Mouse (Mus musculus): ENCODE measurements around the gene Cdk10.
"Not testable (repeated sequence)": the region's sequence is repeated elsewhere in the genome, so short reads cannot be mapped to it uniquely, and the experiment has no call there.

Gene Cdk10

DNA sequence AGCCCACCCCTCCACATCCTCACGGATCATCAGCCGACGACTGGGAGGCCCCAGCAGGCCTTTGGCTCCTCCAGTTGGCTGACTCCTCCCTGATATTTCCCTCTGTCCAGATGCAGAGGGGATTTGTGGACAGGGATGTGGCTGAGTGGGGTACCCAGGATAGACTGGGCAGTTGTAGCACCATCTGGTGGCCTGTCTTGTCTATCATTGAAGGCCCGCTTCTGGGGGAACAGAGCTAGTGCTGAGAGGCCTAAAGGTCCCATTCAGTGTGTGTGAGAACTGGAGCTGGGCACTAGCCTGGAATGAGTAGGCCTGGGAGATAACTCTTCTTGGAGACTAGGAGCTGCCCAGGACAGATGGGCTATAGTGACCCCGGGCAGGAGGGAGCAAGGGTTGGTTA is 7.1 kb downstream of the Cdk10 start:
- intact Hi-C loops (cut with DNase I) = no loop called here

DNA sequence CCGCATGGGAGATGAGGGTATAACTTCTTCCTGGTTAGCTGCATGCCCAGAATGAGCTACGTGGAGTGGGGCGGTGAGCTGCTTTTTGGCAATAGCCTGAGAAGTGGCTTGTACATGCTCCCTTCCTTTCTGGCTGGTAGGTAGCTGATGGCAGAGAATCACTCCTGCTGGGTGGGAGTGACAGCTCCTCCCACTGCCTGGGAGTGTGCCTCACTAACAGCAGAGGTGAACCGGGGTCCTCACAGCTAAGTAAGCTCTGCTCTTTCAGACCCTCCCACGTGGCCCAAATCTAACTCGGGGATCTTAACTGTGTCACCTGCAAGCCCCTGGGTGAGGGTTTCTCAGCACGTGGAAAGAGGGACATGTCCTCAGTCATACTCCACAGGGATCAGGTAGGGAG is 7.9 kb downstream of the Cdk10 start:
- intact Hi-C loops (cut with DNase I) = no loop called here

DNA sequence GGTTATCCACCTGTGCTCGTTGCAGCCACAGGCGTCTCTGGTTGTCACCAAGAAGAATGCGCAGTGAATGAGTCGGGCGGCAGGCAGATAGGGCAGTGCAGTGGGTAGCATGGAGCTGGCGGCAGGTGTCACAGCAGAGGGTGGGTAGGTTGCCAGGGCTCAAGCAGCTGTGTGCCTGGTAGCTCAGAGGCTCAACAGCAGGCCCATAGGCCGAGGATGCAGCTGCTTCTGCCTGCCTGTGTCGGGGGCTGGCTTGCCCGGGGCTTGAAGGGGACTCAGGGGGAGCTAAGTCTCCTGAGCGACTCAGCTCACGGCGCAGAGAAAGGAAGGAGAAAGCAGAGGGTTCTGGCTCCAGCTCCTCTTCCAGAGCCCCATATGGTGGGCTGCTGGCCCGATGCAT is 8.7 kb downstream of the Cdk10 start:
- intact Hi-C loops (cut with DNase I) = no loop called here

DNA sequence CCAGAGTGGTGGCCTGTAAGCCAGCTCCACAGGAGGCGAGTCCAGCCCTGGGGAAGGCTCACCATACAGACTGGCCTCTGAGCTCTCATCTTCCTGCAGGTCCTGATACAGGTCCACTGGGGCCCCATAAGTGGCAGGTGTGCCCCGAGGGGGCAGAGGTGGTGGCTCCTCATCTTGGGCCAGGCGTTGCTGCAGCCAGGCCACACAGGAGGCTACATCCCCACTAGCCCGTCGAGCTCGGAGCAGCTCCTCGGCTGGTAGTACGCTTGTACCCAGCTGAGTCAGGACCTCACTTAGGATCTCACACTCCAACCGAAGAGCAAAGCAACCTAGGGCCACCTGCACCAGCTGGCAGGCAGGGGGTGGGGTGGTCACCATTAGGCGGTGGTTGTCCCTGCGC is 9.1 kb downstream of the Cdk10 start:
- intact Hi-C loops (cut with DNase I) = no loop called here

DNA sequence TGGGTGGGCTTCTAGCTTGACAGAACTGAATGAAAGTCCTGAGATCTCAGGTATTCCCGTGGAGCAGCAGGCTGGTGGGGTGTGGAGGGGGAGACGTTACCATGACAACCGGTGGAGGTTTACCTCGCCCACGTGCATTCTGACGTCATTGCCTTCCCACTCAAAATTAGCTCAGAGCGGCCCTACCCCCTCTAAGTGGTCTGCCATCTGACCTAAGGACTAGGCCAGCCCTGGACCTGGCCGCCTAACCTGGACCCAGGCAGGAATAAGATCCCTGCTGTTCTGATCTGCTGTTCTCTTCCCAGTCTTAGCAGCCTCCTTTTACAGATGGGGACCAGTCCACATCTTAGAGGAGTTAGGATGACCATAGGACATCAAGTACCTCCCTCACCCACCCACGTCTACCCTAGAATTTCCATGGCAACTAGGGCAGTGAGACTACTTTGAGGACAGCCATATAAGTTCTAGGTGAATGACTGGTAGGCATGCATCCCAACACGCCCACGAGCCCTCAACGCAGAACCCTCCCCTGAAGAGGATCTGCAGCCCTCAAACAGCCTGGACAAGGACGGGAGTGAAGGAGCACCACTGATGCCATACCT is 10.4 kb downstream of the Cdk10 start:
- intact Hi-C loops (cut with DNase I) = no loop called here

DNA sequence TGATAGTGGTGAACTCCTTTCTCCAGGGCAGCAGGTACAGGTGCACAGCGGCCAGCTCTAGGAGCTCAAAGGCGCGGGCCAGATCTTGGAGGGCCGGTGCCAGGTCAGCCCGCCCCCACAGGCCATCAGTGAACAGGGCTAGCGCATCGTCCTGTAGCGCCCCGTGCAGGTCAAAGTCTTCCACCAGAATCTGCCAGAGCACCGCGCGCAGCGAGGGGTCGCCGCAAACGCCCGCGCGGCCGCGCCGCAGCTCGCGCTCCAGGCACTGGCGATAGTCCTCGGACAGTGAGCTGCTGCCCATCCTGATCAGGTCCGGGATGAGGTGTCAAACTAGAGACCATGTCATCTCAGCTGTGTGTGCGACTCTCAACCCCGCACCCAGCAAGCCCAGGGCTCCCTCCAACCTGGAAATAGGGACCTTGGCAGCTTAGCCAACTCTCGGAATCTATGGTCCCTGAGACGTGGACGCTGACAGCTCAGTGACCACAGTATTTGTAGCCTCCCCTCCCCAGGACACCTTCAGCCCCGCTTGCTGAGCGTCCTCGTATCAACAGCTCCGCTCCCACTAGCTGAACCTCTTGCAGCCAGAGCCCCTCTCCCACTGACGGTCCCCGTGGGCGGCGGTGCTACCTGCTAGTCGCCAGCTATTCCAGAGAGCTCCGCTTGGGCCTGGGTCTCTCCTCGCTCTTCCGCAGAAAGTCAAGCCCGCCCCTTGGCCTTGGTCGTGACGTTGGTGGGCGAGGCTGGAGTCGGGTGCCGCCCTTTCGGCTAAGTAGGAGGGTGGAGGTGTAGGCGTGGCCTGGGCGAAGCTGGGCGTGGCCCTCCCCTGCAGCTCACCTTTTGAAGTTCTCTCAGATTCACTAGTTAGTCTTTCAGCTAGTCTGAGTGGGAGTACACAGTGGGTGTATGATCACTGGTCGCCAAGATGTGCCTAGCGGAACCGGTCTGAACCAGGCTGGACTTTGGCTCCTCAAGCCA is 11.2 kb downstream of the Cdk10 start, which contains the start of gene Spata2l:
Spata2l (minus strand) TSS at position 714 of the 978 bp plus-strand sequence.
- intact Hi-C loops (cut with DNase I) = no loop called here

DNA sequence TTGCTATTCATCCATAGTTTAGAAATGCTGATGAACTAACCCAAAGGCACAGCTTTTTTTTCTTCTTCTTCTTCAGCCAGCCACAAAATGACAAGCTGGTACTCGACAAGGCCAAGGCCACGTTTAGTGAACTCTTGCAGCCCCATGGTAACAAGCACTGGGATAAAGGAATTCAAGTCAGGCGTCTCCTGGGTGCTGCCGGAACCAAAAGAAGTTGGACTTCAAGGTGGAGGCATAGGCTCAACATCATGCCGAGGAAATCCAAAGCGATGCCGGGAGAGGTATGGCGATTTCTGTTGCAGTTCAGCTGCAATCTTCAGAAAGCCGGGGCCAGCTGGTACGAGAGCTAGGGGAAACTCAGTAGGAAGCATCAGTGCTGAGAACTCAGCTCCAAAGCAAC is 14.8 kb downstream of the Cdk10 start:
- intact Hi-C loops (cut with DNase I) = no loop called here

DNA sequence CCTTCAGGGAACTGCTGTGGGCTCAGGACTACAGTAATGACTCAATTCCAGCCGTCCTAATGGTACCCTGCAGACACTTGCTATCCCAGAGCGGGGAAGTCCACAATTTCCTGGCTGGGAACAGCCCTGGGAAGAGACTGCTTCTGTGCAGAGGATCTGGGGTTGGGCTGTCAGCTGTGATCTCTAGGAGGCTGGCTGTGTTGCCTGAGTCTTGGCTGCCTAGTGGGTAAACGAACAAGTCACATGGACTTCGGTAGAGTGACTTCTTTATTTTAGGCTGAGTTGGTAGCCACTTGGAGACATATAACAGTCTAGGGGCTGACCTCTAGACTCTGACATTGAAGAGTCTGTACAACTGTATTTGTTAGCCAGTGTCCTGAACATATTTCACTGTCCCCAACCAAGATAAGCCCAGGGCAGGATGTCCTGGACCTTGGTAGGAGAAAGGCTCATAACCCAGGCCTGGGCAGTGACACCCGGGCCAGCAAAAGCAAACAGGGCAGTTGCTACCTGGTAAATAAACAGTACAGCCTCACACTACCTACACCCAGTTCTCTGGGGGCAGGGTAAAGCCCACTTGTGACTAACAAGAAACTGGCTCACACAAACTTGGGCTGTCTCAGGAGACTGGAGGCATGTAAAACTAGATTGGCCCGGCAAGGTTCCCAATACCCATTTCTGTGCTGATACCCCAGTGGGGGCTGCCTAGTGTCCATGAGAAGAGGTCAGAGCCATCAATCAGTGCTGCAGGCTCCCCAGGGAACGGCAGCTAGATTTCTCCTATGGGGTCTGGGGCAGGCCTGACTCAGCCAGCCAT is 17.7 kb downstream of the Cdk10 start:
- intact Hi-C loops (cut with DNase I) = no loop called here

DNA sequence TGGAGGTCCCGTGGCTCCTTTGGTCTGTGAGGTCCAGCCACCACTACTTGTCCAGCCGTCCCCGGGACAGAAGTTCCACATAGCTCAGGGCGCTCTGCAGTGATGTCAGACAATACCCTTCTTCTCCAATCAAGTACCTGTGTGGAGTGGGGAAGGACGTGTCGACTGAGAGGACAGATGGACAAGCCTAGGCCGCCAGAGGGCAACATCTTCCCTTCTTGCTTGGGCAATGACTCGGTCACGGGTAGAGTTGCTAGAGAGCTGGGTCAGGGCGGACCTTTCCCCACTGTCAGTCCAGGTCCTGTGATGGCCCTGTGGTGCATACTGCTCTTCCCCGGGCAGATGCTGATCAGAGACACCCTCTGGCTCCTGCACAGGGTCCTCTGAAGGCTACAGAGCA is 18.4 kb downstream of the Cdk10 start:
- intact Hi-C loops (cut with DNase I) = no loop called here

DNA sequence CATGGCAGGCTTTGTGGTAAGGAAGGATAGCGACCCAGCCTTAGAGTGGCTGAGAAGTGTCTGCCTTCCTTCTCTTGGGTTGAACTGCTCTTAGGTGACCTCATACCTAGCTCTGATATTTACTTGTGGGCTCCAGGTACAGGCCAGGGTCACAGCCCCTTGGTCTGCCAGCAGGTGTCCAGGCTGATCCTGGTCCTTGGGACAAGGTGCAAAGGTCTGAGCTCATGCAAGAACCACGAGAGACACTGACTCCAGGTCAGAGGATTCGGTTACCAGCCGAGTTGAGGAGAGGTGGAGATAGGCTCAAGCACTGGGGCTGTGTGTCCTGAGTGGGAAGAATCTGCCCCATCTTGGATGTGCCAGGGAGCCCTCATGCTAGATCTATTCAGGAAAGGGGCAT is 19.7 kb downstream of the Cdk10 start:
- intact Hi-C loops (cut with DNase I) = no loop called here

DNA sequence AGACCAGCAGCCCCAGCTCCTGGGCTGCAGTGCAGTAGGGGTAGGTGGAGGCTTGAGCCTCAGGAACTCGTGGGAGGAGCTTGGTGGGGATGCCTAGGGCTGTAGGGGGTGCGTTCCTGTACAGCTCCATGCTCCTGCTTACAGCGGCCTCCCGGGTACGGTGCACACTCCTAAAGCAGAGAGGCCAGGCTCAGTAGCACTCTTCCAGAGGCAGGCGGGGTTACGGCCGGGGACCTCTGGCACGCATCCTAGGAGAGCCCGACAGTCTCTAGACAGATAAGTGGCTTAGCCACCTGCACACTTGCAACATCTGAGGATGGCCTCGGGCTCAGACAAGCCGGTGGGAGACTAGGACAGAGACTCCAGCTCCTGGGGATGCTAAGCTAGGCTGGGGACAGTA is 20.9 kb downstream of the Cdk10 start:
- intact Hi-C loops (cut with DNase I) = loop anchor here (5.0 kb wide), 1 partner anchor 42 kb away; no protein-coding TSS in a partner anchor

DNA sequence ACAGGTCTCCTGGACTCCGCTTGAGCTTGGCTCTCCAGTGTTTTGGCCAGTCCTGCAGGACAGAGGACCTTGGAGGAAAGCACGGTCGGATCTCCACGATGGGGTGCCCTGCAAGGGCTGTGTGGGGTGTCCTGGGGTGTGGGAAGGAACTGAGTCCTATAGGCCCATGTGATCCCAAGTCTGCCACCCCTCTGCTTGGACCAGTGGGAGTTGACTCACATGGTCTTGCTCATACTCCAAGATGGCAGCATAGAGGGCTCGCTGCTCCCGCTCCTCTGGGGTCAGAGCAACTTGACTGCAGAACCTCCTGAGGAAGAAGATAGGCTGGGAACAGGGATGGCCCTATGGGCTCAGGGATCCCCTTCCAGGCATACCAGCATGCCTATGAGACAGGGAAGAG is 23.1 kb downstream of the Cdk10 start:
- intact Hi-C loops (cut with DNase I) = loop anchor here (5.0 kb wide), 1 partner anchor 40 kb away; no protein-coding TSS in a partner anchor

DNA sequence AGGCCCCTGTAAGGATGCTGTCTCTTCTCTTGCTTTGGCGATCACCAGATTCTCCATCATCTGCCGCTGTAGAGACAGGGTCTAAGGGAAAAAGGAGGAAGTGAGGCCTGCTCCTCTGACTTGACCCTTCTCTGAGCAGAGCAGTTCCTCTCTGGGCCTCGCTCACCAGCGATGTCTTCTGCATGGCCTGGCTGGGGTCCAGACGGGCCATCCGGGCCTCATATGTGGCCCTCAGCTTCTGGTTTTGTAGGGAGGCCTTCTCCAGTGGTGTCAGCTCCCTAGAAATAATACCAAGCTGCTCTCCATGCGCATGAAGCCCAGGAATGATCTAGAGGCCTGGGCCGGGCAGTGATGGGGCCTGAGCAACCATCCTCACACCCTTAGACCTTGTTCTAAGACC is 24.0 kb downstream of the Cdk10 start:
- intact Hi-C loops (cut with DNase I) = loop anchor here (5.0 kb wide), 1 partner anchor 39 kb away; no protein-coding TSS in a partner anchor

DNA sequence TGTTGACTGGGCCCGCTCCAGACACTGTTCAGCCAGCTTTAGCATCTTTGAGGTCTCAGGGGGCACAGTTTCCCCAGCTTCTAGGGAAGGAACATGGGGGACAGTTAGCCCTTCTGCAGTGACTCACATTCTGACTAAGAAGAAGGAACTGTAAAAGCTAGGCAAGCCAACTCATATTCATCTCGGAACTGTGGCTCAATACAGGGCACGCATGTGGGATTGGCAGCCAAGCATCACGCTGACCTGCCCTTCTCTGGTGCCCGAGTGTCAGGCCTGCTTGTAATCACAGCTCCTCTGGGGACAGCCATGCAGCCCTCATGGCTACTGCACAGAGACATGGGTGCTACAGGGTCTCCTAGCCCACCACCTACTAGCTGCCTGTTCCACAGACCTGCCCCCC is 26.3 kb downstream of the Cdk10 start:
- intact Hi-C loops (cut with DNase I) = no loop called here

DNA sequence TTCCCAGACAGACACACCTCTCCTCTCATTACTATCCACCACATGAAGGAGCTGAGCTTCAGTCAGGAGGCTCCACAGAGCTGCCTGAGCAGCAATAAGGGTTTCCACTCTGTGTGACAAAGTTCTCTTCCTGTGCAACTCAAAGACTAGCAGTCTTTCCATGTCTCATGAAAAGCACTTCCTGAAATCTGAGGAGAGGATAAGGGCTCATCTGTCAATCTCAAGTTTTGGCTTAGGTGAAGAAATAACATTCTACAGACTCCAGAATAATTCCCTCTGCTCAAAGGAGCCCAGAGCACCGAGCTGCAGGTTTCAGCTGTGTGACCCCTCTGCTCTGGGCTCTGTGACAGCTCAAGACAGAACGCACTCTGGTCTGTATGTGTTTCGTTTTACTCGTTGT is 28.3 kb downstream of the Cdk10 start:
- intact Hi-C loops (cut with DNase I) = no loop called here

DNA sequence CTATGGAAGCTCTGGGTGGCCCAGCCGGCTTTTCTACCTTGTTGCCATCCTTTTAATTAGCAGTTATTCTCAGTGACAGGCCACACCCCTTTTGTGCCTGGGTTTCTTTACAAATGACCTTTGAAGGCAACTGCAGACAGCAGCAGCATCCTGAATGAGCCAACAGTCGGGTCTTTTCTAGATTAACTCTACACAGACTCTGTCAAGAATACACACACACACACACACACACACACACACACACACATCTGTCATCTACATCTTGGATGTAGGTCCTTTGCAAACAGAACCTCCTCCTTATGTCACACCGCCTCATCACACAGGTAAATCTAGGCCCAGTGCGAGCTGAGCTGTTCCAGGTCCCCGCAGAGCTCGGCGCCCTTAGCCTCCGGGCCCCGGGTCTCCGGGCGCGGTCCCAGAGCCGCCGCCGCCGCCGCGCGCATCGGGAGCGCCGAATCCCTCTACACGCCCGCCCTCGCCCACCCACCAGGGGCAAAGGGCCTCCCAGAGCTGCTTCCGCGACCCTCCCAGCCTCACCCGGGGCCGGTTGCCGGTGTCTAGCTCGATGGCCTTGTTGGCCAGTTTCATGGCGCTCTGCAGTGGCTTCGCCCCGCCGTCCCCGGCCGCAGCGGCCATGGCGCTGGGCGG is 28.9 kb downstream of the Cdk10 start:
- intact Hi-C loops (cut with DNase I) = no loop called here

DNA sequence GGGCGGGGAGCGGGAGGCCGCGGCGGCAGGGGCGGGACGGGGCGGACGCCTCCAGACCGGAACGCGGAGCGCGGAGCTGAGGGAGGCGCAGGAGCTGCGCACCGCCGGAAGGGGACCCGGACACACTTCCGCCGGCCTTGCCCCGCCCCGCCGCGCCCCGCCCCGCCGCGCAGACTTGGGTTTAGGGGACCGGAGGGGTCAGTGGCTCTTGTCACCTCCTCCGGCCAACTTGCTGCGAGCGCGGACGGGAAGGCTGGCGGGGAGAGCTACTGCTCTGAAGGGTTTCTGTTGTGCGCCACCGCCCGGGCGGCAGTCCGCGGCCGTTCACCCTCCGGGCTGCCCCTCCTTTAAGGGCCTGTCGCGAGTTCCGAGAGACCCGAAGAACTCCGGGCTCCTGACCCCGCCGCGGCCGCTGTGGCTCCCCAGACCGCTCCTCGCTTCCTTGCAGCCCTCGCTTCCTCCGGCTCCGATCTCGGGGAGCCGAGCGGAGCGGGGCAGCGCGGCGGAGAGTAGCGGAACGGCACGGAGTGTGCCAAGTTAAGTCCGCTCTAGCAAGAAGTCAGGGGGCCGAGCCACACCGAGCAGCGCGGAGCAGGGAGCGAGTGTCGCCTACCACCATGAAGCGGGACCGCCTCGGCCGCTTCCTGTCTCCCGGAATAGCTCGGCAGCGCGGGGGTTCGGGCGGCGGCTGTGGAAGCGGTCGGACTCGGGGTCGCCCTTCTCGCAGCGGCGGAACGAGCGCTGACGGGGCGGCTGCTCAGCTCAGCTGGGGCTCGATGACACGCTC is 29.6 kb downstream of the Cdk10 start, which contains the start of the genes Zfp276 and Vps9d1:
Zfp276 (plus strand) TSS at position 97 of the 787 bp plus-strand sequence.
Vps9d1 (minus strand) TSS at position 250 of the 787 bp plus-strand sequence.
- intact Hi-C loops (cut with DNase I) = no loop called here

DNA sequence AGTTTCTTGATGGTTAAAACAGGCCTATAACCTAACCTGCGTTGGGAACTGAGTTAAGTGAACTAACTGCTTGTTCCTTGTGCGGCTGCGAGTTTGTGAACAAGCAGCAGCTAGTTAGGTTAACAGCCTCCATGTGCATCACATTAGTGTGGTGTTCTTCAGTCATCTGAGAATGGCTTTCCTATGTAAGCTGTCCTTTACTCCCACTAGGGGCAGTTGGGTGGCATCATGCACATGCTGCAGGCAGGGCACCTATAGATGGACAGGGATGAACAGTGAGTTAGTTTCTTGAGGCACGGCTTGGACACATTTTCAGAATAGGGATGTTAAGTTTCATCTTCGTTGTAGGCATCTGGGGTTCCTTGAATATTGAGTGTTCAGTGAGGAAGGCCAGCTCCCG is 30.5 kb downstream of the Cdk10 start:
- intact Hi-C loops (cut with DNase I) = no loop called here

DNA sequence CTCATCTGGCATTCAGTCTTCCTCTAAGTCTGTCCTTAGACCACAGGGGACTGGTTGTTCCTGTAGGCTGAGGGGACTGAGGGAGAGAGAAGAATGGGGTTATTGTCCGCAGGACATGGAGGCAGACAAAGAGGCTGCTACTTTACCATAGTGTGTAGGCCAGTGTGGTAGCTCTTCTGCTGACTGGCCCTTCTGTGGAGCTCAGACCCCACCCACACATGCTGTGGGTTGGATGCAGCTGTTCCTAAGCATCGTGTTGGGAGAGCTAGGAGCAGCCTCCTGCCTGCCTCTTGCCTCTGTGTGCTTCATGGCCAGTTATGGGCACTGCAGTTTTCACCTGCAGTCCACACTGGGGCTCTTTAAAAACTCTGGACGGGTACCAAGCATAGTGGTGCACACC is 32.5 kb downstream of the Cdk10 start:
- intact Hi-C loops (cut with DNase I) = no loop called here

DNA sequence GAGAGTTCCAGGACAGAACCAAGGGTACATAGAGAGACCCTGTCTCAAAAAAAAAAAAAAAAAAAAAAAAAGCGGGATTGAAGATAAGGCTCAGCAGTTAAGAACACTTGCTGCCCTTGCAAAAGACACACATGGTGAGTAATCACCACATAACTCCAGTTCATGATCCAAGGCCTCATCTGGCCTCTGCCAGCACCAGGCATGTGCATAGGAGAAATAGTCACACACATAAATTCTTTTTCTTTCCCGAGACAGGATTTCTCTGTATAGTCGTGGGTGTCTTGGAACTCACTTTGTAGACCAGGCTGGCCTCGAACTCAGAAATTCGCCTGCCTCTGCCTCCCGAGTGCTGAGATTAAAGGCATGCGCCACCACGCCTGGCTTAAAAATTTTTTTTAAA is 33.0 kb downstream of the Cdk10 start:
- intact Hi-C loops (cut with DNase I) = not testable (repeated sequence)
